Mouse (Mus musculus): ENCODE results near the gene Nr1h2.

Gene Nr1h2

DNA sequence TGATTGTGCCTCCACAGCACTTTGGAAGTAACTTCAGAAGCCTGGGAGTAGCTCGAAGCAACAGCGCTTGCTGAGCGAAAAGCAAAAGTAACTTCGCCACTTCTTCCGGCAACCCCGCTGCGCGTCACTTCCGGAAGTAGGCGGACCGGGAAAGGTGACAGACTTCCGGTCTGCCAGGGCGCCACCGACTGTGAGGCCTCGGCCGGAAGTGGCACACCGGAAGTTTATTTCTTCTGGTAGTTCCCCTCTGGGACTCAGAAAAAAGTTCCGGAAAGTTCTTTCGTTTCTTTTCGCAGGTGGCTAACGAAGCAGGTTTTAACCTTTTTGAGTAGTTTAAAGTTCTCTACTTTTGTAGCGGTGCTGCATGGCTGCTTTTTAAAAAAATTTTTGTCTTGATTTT, at the start of gene Nr1h2:
Gene Nr1h2 (minus strand): TSS at position 126 of the 400 bp plus-strand sequence.
- CTCF ChIA-PET = interaction anchor here (0.7 to 0.8 kb wide), 2 partner anchors 9 to 11 kb away, joined by 3 to 10 read pairs; no protein-coding TSS in a partner anchor

DNA sequence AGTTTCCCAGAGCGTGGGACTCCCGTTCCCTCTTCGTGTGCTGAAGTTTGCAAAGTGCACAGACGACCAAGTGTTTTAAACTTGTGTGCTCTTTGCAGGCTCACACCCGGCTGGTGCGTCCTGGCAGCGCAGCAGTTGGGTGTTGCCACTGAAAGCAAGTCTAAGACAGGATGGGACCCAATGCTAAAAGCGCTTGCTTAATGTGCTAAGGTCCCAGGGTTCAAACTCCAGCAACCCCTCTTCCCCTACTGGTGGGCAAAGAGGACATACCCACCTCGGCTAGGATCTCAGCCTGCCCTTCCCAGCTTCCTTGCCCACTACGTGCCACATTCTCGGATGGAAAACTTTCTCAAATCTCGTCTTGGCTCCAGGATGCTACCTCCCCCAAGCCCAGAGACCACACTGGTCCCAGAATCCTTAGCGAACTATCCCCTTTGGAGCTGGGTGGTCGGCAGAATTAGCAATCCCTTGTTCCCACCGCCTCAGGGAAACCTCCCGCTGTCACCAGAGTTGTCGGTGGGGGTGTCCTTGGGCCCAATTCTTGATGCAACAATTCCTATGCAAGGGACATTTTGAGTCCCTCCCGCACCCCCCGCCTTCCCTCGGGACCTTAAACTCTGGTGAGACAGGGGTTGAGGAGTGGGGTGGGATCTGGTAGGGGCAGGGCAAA, 49.6 kb upstream of the Nr1h2 start:
- CTCF ChIA-PET = no interaction called here

DNA sequence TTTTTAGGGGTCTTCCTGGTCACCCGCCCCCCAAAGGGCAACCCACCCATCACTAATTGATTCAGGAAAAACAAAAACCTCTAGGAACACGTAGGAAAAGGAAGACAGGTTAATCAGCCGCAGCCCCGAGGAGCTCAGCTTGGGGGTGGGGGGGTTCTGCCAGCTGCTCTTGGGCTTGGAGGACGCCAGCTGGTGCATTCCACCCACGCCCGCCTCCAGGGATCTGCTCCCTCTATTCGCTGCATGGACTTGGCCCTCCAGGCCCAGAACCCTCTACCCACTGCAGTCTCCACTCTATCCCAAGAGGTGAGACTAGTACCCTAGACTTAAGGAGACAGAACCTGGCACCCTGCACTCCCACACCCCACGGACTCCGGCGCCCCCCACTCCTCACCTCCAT, 48.7 kb upstream of the Nr1h2 start:
- CTCF ChIA-PET = interaction anchor here (0.6 kb wide), 1 partner anchor 290 kb away, joined by 3 read pairs; no protein-coding TSS in a partner anchor

DNA sequence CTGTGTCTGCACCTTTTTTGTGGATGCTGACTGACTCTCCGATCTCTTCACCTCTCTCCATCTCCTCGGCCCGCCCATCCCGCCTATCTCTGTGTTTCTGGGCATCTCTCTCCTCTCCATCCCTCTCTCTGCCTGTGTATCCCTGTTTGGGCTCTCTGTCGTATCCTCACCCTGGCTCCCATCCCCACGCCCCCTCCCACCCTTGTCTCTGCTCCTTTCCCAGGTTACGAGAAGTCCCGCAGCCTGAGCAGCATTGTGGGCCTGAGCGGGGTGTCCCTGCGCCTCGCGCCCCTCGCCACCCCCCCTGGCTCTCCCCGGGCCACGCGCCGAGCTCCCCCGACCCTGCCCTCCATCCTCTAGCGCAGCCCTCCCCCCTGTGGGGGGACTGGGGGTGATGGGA, 47.9 kb upstream of the Nr1h2 start:
- CTCF ChIA-PET = no interaction called here

DNA sequence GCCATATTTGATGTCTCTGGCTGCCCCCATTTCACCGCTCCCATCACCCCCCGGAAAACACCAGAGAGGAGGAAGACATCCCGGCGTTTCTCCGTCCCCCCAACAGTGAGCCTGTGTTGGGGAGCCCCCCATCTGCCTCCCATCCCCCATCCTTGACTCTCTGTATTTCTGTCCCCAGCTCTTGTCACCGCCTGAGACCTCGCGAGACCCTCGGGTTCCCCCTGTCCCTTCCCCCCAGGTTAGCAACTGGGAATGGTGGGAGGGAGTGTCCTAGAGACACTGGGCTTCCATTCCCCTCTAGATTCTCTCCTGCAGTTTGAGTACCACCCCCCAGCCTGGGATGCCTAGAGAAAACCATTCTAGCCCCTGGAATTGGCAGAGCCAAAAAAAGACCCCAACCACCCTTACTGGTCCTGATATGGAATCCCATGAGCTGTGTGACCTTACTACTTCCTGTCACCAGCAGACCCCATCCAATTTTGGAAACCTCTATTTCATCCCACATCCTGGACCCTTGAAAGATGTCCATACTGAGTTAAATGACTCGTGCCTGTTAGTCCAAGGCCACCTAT, 47.0 kb upstream of the Nr1h2 start:
- CTCF ChIA-PET = no interaction called here

DNA sequence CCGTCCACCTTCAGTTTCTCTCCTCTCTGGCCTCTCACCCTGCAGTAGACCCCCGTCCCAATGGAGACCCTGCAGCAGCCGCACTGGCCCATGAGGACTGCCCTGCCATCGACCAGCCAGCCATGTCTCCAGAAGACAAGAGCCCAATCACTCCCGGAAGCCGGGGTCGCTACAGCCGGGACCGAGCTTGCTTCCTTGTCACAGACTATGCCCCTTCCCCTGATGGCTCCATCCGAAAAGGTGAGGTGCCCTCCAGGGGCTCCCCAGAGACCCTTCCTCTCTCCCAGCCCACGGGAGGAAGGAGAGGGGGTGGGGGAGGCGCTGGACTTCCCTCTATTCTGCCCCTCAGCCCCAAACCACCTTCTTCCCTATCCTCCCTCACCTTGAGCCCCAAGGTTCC, 44.6 kb upstream of the Nr1h2 start:
- CTCF ChIA-PET = no interaction called here

DNA sequence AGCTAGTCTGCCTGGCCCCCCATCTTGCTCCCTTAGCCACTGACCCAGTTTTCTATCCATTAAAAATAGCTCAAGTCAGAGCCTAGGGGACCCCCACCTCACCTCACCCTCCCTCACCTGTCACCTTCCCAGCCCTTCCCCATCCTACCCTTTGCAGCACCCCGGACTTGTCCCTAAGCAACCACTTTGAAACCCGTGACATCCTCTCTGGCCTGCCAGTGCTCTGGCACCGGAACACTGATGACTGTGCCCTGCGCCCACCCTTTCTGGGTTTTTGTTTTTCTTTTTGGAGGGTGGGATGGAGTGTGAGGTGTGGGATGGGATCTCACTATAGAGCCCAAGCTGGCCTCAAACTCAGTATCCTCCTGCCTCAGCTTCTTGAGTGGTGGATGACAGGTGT, 43.9 kb upstream of the Nr1h2 start:
- CTCF ChIA-PET = no interaction called here

DNA sequence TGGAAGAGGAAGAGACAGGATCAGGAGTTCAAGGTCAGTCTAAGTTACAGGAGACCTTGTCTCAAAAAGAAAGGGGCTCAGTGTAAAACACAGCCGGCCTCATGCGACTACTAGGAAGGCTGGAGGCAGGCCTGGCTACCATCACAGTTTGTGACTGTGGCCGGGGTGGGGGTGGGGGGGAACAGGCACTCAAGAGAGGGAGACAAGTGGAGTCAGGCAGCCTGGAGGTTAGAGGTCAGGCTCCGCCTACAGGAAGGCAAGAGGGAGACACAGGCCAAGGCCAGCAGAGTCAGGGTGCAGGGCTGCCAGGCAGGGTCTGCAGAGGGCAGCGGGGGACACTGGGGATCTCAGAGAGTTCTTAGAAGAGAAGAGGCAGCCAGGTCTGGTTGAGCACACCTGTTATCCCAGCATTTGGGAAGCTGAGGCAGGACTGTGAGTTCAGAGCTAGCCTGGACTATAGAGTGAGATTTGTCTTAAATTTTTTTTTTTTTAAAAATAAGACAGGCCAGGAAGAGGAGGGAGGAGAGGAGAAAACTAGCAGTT, 43.3 kb upstream of the Nr1h2 start:
- CTCF ChIA-PET = interaction anchor here (0.7 kb wide), 1 partner anchor 297 kb away, joined by 4 read pairs; no protein-coding TSS in a partner anchor

DNA sequence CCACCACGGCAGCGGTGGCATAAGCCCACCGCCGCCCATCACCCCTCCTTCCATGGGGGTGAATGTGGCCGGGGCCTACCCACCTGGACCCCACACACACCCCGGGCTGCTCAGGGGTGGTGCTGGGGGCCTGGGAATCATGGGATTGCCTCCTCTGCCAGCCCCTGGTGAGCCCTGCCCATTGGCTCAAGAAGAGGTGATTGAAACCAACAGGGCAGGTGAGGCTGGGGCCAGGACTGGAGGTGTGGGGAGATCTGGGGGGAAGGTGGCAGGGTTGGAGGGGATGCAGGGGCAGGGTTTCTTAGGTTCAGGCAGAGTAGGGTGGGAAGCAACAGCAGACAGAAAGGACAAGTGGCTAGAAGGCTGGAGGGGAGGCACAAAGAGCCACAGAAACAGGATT, 42.3 kb upstream of the Nr1h2 start:
- CTCF ChIA-PET = no interaction called here

DNA sequence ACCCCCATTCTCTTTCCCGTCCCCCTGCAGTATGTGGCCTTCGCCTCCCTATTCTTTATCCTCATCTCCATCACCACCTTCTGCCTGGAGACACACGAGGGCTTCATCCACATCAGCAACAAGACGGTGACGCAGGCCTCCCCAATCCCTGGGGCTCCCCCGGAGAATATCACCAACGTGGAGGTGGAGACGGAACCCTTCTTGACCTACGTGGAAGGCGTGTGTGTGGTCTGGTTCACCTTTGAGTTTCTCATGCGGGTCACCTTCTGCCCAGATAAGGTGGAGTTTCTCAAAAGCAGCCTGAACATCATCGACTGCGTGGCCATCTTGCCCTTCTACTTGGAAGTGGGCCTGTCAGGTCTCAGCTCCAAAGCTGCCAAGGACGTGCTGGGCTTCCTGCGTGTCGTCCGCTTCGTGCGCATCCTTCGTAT, 41.4 kb upstream of the Nr1h2 start:
- CTCF ChIA-PET = interaction anchor here (0.6 kb wide), 1 partner anchor 54 kb away, joined by 3 read pairs; no protein-coding TSS in a partner anchor

DNA sequence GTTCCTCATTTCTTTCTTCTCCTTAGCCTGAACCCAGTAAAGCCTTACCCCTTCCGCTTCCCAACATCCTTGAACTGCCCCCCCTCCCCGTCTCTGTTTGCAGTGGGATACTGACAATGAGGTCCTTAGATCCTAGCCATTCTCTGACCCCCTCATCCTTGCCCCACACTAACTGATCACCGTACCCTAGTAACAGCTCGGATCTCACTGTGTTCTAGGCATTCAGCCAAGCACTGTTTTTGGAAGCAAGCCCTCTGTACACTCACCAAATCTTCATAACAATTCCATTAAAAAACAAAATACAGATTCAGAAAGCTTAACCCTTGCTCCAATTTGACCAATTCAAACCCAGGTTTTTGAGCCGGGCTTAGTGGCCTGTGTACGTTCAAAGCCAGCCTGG, 40.5 kb upstream of the Nr1h2 start:
- CTCF ChIA-PET = no interaction called here

DNA sequence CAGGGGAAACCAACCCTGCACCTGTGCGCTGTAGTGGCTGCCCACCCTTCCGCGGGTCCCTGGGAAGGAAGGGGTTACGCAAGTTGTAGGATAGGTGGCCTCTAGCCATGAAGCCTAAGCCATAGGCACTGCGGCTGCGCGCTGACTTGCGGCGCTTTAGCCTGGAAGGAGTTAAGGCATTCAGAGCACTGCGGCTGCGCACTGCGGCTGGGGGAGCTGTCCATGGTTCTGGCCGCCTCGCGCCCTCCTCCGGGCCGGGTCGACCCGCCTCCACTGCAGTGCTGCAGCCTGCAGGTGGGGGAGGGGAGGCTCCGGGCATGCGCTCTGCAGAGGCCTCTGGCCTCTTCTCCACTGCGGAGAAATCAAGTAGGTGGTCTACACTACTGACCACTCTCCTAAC, 40.0 kb upstream of the Nr1h2 start:
- CTCF ChIA-PET = no interaction called here

DNA sequence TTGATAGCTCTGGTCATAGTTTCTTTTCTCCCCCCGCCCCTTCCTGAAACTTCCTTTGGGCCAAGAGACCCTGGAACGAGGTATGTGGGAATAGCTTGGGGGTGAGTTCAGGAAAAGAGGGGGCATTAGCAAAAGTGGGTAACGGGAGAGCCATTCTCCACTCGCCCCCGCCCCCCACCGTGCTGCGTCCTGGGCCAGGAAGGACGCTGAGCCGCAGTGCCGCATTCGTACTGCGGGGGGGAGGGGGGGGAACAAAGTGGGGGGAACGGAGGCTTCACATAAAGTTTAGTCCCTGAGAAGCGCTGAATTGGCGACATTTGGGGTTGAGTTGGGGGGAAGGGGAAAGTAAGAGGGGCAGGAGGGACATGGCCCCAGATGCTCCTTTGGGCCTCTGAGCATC, 39.3 kb upstream of the Nr1h2 start:
- CTCF ChIA-PET = interaction anchor here (0.6 kb wide), 1 partner anchor 588 kb away, joined by 4 read pairs; the partner anchor contains the start of gene Pth2

DNA sequence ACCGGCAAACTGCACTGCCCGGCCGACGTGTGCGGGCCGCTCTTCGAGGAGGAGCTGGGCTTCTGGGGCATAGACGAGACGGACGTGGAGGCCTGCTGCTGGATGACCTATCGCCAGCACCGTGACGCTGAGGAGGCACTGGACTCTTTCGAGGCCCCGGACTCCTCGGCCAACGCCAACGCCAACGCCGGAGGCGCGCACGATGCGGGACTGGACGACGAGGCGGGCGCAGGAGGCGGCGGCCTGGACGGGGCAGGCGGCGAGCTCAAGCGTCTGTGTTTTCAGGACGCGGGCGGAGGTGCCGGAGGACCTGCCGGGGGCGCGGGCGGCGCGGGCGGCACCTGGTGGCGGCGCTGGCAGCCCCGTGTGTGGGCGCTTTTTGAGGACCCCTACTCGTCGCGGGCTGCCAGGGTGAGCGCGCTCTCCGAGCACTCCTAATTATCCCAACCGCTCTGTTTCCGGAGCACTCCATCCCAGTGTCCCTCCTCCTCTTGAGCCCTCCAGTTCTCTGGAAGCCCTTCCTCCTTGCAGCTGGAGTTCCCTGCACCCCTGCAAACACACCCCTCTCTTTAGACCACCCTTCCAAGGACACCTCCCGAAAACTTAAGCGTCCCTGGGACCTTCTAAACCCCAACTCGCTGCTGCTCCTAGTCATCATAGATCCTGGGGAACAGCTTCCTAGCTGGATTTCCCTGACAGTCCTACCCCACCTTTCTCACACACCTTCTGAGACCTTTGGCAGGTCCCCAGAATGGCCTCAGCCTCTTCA, 37.8 kb upstream of the Nr1h2 start:
- CTCF ChIA-PET = no interaction called here

DNA sequence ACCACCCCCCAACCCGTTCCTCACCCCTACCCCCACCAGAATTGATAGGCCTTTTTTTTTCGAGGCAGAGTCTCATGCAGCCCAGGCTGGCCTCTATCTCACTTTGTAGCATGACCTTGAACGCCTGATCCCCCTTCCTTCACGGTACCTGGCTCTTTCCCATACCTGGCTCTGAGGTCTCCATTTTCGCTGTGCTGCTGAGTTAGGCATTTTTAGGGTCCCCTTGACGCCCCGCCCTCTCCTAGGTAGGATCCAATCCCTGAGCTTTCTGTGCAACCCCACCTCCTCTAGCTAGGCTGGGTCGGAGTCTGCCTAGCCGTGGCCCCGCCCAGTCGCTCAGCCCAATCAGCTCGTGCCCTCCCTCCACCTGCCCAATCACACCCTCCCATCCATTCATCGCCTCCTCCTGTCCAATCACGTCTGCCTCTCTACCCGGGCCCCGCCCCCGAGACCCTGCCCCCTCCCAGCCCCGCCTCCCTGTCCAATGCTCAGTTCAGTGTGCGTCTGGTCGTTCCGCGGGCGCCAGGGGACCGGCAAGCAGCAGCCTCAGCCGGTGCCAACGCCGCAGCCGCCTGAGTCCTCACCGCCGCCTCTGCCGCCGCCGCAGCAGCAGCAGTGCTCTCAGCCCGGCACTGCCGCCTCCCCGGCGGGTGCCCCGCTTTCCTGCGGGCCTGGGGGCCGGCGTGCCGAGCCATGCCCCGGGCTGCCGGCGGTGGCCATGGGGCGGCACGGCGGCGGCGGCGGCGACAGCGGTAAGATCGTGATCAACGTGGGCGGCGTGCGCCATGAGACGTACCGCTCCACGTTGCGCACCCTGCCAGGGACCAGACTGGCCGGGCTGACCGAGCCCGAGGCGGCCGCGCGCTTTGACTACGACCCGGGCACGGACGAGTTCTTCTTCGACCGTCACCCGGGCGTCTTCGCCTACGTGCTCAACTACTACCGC, 36.9 kb upstream of the Nr1h2 start, which contains the start of gene Kcnc3:
Gene Kcnc3 (plus strand): TSS at position 263 of the 946 bp plus-strand sequence.
- CTCF ChIA-PET = interaction anchor here (0.6 to 0.7 kb wide), 2 partner anchors 68 to 111 kb away, joined by 3 read pairs; no protein-coding TSS in a partner anchor

DNA sequence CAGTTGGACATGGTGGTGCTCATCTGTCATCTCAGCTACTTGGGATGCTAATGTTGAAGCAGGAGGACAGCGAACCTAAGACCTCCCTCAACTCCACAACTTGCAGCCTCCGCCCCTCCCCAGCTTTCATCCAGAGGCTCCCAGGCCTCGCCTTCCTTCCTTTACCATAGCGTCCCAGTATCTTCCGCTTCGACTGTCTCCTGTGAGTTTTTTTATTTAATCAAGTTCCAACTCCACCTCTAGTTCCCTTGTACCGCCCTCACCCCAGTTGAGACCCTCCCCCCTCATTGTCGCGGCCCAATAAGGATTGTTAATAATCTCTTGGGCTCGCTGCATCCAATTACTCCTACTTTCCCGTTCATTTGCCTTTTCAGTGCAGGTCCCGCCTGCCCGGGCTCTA, 36.2 kb upstream of the Nr1h2 start:
- CTCF ChIA-PET = interaction anchor here (0.7 kb wide), 1 partner anchor 111 kb away, joined by 3 read pairs; no protein-coding TSS in a partner anchor

DNA sequence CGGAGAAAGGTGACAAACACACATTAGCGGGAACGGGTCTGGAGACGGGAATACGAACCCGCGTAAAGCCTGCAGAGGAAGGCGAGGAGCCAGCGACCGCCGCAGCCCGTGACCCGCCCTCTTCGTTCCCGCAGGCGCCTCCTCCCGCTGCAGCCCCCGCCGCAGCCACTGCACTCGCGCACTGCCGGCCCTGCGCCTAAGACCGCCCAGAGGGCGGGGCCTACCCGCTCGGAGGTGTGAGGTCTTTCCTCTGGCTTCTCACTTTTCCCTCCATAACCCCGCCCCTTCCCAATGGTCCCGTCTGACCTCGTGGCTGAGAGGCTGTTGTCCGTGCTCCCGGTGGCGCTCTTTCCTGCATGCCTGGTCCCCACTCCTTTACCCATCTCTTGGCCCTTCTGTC, 35.4 kb upstream of the Nr1h2 start:
- CTCF ChIA-PET = no interaction called here

DNA sequence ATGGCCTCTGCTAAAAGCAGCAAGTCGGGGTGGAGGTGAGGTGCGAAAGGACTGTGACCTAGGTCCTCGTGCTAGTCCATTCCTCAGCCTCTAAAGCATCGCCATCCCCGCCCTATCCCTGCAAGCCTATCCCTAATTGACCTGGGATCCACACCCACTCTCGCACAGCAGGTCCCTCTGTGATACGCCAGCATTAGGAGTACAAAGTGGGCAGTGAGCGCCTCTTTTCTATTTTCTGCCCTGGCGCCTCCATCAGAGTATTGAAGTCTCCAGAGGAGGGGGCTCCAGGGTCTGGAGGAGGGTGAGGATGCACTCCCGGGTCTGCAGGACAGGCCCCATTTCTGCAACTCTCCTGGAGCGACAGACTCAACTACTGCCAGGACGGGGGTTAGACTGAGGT, 34.6 kb upstream of the Nr1h2 start:
- CTCF ChIA-PET = no interaction called here

DNA sequence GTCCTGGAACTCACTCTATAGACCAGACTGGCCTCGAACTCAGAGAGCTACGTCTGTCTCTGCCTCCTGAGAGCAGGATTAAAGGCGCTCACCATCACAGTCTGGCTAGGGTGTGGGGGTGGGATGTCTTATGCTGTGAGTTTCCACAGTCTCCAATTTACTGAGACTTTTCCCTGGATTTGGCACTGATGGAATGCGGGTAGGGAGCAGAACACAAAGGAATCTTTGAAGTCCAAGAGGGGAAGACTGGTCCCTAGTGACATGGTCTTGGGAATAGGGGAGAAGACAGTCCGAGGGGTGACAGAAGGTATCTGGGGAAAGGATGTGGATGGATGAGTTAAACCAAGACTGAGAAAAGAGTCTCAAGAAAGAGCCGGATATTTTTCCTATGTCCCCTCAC, 33.9 kb upstream of the Nr1h2 start:
- CTCF ChIA-PET = no interaction called here

DNA sequence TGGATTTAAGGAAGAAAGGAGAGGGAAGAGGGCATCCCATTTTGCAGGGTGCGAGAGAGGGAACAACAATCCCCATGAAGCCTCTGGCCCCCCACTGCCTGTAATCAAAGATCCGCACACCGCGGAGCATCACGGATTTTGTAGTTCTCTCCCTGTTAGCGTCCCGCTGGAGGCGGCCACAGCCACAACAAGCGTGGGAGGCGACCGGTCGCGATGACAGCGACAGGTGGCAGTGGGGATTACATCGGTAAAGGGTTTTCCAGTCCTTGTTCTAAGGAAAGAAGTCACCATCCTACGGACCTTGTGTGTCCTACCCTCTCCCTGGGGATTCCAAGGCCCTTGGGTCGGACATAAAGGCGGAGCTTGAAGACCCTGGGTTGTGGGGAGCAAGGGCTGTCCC, 33.2 kb upstream of the Nr1h2 start:
- CTCF ChIA-PET = no interaction called here

DNA sequence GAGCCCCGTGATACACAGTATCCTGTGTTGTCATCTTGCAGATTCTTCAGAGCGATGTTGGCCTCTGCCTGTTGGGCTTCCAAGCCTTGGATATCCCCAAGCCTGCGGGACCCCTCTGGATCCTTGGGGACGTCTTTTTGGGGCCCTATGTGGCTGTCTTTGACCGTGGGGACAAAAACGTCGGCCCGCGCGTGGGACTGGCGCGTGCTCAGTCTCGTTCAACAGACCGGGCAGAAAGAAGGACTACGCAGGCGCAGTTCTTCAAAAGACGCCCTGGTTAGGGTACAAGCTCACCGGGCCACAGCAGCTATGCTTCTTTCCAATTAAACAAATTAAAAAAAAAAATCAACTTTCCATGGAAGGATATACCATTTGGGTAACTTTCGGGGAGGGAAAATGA, 32.8 kb upstream of the Nr1h2 start:
- CTCF ChIA-PET = no interaction called here
